Mouse (Mus musculus): ENCODE measurements at regions not wholly inside any gene's neighbourhood (a gene's known extent, or its start where the extent isn't known, plus 50 kb on each side); places are given as distances from the start of the nearest gene placed in this dataset.

DNA sequence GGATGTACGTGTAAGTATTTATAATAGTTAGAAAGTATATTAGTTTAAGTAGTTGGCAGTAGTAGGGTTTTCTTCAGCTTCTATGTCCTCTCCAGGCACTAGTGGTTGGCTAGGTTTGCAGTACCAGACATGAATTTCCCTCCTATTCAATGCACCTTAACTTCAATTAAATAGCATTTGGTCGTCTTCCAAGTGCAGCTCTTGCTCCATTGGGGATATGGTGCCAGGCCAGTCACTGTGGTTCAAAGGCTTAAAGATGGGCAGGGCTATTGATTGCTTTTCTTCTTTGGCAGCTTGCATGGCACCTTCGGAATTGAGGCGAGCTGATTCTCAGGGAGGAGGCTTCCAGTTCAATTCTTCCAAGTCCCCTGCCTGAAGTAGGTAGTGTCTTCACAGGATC is 68.0 kb upstream of the Csl start:
- no peak overlapping the region for H3K27ac ChIP-seq
- no peak overlapping the region for H3K4me3 ChIP-seq
- no peak for TF ChIP-seq CTCF (IDR thresholded peaks at IDR 0.05)
- intact Hi-C loops (cut with DNase I): no loop called here
- no peak for DNase-seq (ENCODE audit: extremely low spot score in 1 of 2, low spot score in 2 of 2)

DNA sequence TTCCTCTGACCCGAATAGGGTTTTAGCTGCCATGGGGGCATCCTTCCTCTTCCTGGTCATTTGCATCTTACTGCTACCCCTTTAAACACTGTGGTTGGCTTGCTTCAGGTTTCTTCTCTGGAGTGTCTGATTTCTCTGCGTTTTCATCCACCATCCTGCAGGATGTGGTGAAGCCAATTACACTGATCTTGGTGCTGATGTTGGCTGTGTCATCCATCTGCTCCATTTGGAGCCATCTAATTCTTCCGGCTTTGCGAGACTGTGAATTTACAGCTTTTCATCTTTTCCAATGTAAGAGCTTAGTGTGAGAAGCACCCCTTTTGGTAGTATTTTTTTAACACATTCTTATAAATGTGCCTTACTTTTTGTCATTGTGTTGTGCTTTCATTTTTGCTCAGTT is 66.4 kb upstream of the Csl start:
- no peak for DNase-seq (ENCODE audit: extremely low spot score in 1 of 2, low spot score in 2 of 2)
- TF ChIP-seq CTCF (IDR thresholded peaks at IDR 0.05): no peak
- H3K27ac ChIP-seq: no peak overlapping the region
- intact Hi-C loops (cut with DNase I): no loop called here
- no peak overlapping the region for H3K4me3 ChIP-seq

DNA sequence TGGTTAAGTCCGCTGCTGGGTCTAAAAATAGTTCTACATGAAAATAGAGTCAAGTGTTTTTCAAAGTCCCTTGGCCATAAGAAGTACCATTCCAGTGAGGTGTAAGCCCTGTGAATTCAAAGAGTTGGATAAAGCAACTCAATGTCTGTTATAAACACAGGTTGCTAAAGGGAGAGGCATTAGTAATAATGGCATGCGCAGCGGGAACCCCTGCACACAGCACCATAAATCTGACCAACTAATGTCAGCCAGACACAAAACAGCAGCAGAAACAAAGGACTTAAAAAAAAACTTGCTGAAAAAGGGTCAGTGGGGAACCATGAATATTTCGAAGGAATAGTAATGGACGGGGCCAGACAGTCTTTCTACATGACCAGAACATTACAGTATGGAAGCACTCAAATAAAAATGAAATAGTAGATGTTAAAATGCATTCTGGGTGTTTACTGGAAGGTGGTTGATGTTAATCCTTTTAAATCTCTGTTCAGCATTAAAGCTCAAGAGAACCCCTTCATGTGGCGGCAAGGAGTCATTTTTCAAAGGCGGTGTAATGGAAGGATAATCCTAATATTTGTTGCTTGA is 52.7 kb upstream of the Csl start:
- Histone ChIP-seq H3K27ac (no peak overlapping the region), H3K4me3 (no peak overlapping the region)
- TF ChIP-seq CTCF (IDR thresholded peaks at IDR 0.05): no peak
- no peak for DNase-seq (ENCODE audit: extremely low spot score in 1 of 2, low spot score in 2 of 2)
- intact Hi-C loops (cut with DNase I): no loop called here

DNA sequence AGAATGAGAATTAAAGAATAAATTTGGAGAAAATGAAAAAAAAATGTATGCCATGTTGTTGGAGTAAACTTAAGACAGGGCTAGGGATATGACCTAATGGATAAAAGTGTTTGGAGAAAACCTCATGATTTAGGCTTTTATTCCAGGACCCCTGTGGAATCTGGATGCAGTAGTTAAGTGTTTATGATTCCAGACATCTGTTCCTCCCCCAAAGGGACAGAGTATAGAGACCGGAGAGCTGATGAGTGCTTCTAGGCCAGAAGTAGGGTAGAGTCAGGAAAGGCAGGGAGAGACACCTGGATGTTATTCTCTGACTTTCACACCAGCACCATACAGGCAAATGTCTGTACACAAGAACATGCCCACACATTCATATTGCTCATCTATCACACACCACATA is 52.0 kb upstream of the Csl start:
- intact Hi-C loops (cut with DNase I): no loop called here
- no peak for TF ChIP-seq CTCF (IDR thresholded peaks at IDR 0.05)

More for the DNA sequence above, 52.0 kb upstream of the Csl start:
- no peak overlapping the region for H3K4me3 ChIP-seq
- no peak for DNase-seq (ENCODE audit: extremely low spot score in 1 of 2, low spot score in 2 of 2)
- H3K27ac ChIP-seq: no peak overlapping the region

Data from left cerebral cortex, adult 2 months (tissue).